Mouse (Mus musculus): ENCODE results near the gene Diaph2. TPM values are rescaled to one million over a fixed set of nuclear protein-coding genes. Genes with fewer than 3 reads are reported as not detected.

Diaph2 gene
- polyA plus RNA-seq, 1 experiment from 2014 or later, result 1.5 TPM

DNA sequence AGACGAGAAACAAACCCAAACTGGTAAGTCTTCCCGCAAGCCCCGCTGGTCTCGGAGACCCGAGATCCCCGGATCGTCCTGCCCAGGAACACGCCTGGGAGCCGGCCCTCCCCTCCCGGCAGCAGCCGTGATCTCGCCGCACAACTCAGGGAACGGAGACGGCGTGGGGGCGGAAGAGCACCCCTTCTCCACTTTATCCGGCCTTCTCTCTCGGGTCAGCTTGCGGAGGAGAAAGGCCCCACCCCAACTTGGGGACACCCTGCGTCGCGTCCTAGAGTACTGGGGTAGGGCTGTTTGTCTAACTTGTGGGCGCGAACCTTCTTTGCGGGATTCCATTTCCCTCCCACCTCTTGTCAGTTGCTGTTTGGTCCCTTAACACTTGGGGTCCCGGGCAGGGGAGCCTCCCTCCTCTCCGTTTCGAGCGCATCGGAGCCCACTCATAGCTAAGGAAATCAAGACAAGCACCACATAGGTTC is 590 bp downstream of the Diaph2 start:
- H3K4me1 ChIP-seq (ENCODE audit: control insufficient read depth, low read depth, low read length), result no peaks in the 10 kb centered on the region
- H3K9me3 ChIP-seq (replicated peaks; ENCODE audit: control insufficient read depth, low read length), result no peaks in the 10 kb centered on the region
- no peak overlapping the region for H3K27ac ChIP-seq (ENCODE audit: low read length)
- peak overlapping the region; percentile 46 for H3K4me2 ChIP-seq (ENCODE audit: low read depth, low read length)
- H3K36me3 ChIP-seq (ENCODE audit: control insufficient read depth, insufficient read depth), result no peaks in the 10 kb centered on the region
- peak overlapping the region; percentile 45 for H3K9ac ChIP-seq (ENCODE audit: low read depth, low read length)
- no peaks in the 10 kb centered on the region for H3K27me3 ChIP-seq (ENCODE audit: control insufficient read depth, insufficient read depth, low read depth, low read length)
- H3K4me3 ChIP-seq (ENCODE audit: low read depth, low read length), result peak overlapping the region; percentile 59
- ATAC-seq (ENCODE audit: low read depth), result peak; percentile 12; the same call in 1 of the 2 replicates
- 19% methylated on average over 31 of the region's 31 CpGs for WGBS (ENCODE audit: insufficient replicate concordance)

DNA sequence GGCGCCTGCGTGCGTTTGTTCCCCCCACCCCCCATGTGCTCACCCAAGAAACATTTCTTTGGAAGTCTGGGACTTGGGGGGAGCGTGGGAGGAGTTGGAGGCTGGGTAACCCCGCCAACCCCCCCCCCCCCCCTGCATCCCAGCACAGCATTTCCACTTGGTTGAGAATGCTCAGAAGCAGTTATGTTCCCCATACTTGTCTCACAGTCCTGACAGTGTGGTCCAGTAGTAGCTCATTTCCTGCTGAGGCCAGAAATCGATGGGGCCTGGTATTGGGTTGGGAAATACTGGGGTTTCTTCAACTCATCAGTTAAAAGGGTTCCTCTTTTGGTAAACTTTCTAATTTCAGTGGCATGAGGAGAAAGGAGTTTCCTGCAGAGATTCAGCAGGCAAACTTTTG is 1.1 kb downstream of the Diaph2 start:
- Histone ChIP-seq H3K36me3 (ENCODE audit: control insufficient read depth, insufficient read depth) (no peaks in the 10 kb centered on the region), H3K27ac (ENCODE audit: low read length) (no peak overlapping the region), H3K4me3 (ENCODE audit: low read depth, low read length) (peak overlapping the region; percentile 59), H3K27me3 (ENCODE audit: control insufficient read depth, insufficient read depth, low read depth, low read length) (no peaks in the 10 kb centered on the region), H3K9me3 (replicated peaks; ENCODE audit: control insufficient read depth, low read length) (no peaks in the 10 kb centered on the region), H3K9ac (ENCODE audit: low read depth, low read length) (peak overlapping the region; percentile 9; the same call in 1 of the 2 replicates), H3K4me2 (ENCODE audit: low read depth, low read length) (peak overlapping the region; percentile 46), H3K4me1 (ENCODE audit: control insufficient read depth, low read depth, low read length) (no peaks in the 10 kb centered on the region)
- WGBS (ENCODE audit: insufficient replicate concordance), result 14% methylated on average over 6 of the region's 6 CpGs
- ATAC-seq (ENCODE audit: low read depth), result peak; percentile 16; the same call in 1 of the 2 replicates

DNA sequence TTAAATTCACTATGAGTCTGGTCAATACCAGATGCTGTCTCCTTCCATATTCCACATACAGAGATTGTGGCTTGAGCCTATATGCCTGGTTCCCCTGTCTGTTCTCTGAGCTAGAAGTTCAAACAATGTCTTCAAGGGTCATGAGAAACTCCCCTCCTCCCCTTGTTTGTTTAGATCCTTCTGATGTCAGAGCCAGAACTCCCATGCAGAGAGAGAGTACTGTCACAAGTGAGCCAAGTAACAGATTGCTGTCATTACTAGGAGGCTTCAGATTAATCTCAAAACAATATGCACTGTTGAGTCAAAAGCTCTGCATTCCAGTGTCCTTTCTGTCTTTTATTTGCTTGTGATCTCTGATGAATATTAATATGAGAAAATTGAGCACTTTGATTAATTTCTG is 7.1 kb downstream of the Diaph2 start:
- no peak overlapping the region for H3K4me2 ChIP-seq (ENCODE audit: low read depth, low read length)
- no peak overlapping the region for H3K9ac ChIP-seq (ENCODE audit: low read depth, low read length)
- H3K9me3 ChIP-seq (replicated peaks; ENCODE audit: control insufficient read depth, low read length), result no peaks in the 10 kb centered on the region
- H3K4me1 ChIP-seq (ENCODE audit: control insufficient read depth, low read depth, low read length), result no peaks in the 10 kb centered on the region
- H3K4me3 ChIP-seq (ENCODE audit: low read depth, low read length), result no peak overlapping the region
- no peaks in the 10 kb centered on the region for H3K27me3 ChIP-seq (ENCODE audit: control insufficient read depth, insufficient read depth, low read depth, low read length)
- H3K36me3 ChIP-seq (ENCODE audit: control insufficient read depth, insufficient read depth), result no peaks in the 10 kb centered on the region
- no peak overlapping the region for H3K27ac ChIP-seq (ENCODE audit: low read length)
- ATAC-seq (ENCODE audit: low read depth), result no peak

DNA sequence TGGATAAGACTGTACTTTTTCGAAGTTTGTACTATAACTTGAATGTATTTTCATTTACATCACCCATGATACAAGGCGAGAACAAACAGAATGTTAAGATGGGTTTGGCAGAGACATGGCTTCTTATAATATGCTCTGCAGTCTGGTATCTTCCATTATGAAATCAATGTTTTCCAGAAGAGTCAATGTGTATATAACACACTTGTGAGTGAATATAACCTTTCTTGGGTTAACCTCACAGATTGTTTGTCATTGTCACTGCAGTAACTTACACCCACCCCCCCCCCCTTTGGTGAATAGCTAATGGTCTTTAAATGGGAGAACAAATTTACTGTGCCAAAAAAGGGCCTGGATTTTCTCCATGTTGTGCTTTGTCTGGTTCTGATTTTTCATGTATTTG is 13.1 kb downstream of the Diaph2 start:
- H3K9me3 ChIP-seq (replicated peaks; ENCODE audit: control insufficient read depth, low read length), result no peaks in the 10 kb centered on the region
- no peaks in the 10 kb centered on the region for H3K4me1 ChIP-seq (ENCODE audit: control insufficient read depth, low read depth, low read length)
- H3K27ac ChIP-seq (ENCODE audit: low read length), result no peak overlapping the region
- ATAC-seq (ENCODE audit: low read depth), result no peak
- no peak overlapping the region for H3K4me2 ChIP-seq (ENCODE audit: low read depth, low read length)
- no peaks in the 10 kb centered on the region for H3K27me3 ChIP-seq (ENCODE audit: control insufficient read depth, insufficient read depth, low read depth, low read length)
- H3K4me3 ChIP-seq (ENCODE audit: low read depth, low read length), result no peak overlapping the region
- no peak overlapping the region for H3K9ac ChIP-seq (ENCODE audit: low read depth, low read length)
- no peaks in the 10 kb centered on the region for H3K36me3 ChIP-seq (ENCODE audit: control insufficient read depth, insufficient read depth)
- 45% methylated on average over 2 of the region's 2 CpGs for WGBS (ENCODE audit: insufficient replicate concordance)

DNA sequence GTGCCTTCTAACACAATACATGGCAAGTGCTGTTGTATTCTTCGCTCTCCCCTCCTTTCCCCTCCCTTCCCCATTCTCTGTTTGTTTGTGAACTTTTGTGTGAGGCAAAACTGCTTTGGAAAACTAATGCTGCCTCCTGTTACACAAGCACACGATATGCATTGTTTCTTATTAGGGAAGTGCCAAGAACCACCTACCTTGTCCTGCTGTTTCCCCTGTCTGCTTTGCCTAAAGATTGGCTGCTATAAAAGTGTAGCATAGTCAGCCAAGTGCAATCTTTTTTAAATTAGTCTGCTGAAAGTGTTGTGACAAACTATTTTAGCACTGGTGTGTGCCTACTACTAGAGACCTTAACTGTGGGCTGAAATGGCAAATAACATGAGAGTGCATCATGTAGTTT is 15.8 kb downstream of the Diaph2 start:
- no peak overlapping the region for H3K4me3 ChIP-seq (ENCODE audit: low read depth, low read length)
- no peaks in the 10 kb centered on the region for H3K4me1 ChIP-seq (ENCODE audit: control insufficient read depth, low read depth, low read length)
- 48% methylated on average over 2 of the region's 2 CpGs for WGBS (ENCODE audit: insufficient replicate concordance)
- no peaks in the 10 kb centered on the region for H3K9me3 ChIP-seq (replicated peaks; ENCODE audit: control insufficient read depth, low read length)
- no peak overlapping the region for H3K9ac ChIP-seq (ENCODE audit: low read depth, low read length)
- ATAC-seq (ENCODE audit: low read depth), result no peak
- no peak overlapping the region for H3K27ac ChIP-seq (ENCODE audit: low read length)
- no peaks in the 10 kb centered on the region for H3K36me3 ChIP-seq (ENCODE audit: control insufficient read depth, insufficient read depth)
- no peak overlapping the region for H3K4me2 ChIP-seq (ENCODE audit: low read depth, low read length)
- no peaks in the 10 kb centered on the region for H3K27me3 ChIP-seq (ENCODE audit: control insufficient read depth, insufficient read depth, low read depth, low read length)

DNA sequence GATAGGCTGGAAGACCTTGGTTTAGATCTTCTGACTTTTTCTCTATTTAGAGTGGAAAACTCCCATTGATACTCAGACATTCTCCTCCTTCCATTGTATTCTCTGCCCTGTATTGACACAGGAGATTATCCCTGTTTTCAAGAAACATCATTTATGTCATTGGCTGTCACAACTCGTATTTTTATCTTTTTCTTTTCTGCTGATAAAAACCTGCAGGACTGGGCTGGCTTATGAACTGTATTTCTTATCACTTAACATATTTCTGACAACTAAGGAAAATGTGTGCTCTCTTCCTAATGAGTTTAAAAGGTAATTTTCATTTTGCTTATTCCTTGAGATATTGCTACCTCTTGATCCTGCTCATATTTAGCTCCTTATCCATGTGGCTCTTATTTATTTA is 17.3 kb downstream of the Diaph2 start:
- Histone ChIP-seq H3K27ac (ENCODE audit: low read length) (no peak overlapping the region), H3K4me3 (ENCODE audit: low read depth, low read length) (no peak overlapping the region), H3K4me2 (ENCODE audit: low read depth, low read length) (no peak overlapping the region), H3K27me3 (ENCODE audit: control insufficient read depth, insufficient read depth, low read depth, low read length) (no peaks in the 10 kb centered on the region), H3K9me3 (replicated peaks; ENCODE audit: control insufficient read depth, low read length) (no peaks in the 10 kb centered on the region), H3K9ac (ENCODE audit: low read depth, low read length) (no peak overlapping the region), H3K36me3 (ENCODE audit: control insufficient read depth, insufficient read depth) (no peaks in the 10 kb centered on the region), H3K4me1 (ENCODE audit: control insufficient read depth, low read depth, low read length) (no peaks in the 10 kb centered on the region)
- WGBS (ENCODE audit: insufficient replicate concordance), result 21% methylated on average over 1 of the region's 1 CpGs
- no peak for ATAC-seq (ENCODE audit: low read depth)

DNA sequence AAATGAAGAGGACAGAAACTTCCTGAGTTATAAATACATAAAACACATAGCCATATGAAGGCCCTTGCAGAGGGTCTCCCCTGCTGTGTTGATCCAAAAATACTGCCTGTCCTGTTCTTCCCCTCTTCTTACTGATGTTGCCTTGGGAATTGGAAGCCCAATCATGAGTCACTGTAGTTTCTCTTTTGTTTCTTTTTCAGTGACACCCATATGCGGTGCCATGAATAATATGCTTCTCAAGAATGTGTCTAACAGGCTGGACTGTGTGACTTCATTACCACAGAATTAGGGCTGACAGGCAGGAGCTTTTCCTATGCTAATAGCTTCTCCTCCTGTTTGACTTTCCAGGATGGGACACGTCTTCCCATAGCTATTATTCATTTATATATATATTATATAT is 21.1 kb downstream of the Diaph2 start:
- no peaks in the 10 kb centered on the region for H3K9me3 ChIP-seq (replicated peaks; ENCODE audit: control insufficient read depth, low read length)
- no peak overlapping the region for H3K27ac ChIP-seq (ENCODE audit: low read length)
- H3K36me3 ChIP-seq (ENCODE audit: control insufficient read depth, insufficient read depth), result no peaks in the 10 kb centered on the region
- no peak overlapping the region for H3K9ac ChIP-seq (ENCODE audit: low read depth, low read length)
- H3K4me3 ChIP-seq (ENCODE audit: low read depth, low read length), result no peak overlapping the region
- no peaks in the 10 kb centered on the region for H3K4me1 ChIP-seq (ENCODE audit: control insufficient read depth, low read depth, low read length)
- no peak overlapping the region for H3K4me2 ChIP-seq (ENCODE audit: low read depth, low read length)
- no peaks in the 10 kb centered on the region for H3K27me3 ChIP-seq (ENCODE audit: control insufficient read depth, insufficient read depth, low read depth, low read length)
- no peak for ATAC-seq (ENCODE audit: low read depth)
- WGBS (ENCODE audit: insufficient replicate concordance), result 40% methylated on average over 2 of the region's 2 CpGs

DNA sequence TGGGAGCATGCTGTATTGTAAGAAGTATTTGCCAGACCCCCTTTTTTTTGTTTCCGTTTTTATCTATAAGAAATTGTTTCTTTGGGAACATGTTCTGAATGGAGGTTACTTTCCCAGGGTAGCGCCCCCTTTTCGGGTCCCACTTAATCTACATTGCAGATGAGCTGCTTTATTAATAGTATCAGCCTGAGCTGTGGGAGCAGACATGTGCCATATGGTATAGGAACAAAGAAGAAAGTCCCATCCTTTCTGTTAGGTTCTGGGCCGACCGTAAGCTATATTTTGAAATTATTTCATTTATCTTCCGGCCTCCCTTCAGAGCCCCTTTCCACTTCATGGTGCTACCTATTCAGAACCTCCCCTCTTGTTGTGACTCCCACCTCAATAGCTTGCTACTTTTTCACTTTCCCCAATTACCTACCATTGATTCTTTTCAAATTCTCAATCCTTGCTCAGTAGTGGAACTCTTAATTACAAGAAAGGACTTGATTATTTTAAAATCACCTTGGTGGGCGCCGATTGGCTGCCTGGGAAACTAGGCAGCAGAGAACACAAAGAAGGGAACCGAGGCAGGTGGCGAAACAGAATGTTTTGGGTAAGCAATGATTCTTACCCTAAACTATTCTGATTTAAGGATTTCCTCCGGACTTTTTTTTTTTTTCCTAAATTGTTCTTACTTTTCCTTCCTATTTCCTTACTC is 24.2 kb downstream of the Diaph2 start:
- 65% methylated on average over 11 of the region's 11 CpGs for WGBS (ENCODE audit: insufficient replicate concordance)
- no peak overlapping the region for H3K4me3 ChIP-seq (ENCODE audit: low read depth, low read length)
- H3K9ac ChIP-seq (ENCODE audit: low read depth, low read length), result no peak overlapping the region

DNA sequence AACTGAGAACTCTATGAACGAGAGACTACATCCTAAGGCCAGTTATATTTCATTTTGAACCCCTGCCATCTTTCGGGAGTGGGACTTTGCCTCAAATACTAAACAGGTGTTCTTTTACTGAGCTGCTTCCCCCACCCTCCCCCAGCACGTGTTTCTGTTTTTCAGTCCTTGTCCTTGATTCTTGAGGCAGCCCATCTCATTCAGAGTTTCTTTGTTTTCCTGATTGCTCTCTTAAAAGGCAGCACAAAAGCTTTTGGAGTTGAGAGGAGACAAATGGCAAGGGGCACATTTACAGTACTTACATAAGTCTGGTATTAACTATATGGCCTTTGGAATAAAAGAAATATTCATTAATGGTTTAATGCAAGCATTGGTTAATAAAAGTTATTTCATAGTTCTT is 24.9 kb downstream of the Diaph2 start:
- no peak for ATAC-seq (ENCODE audit: low read depth)
- Histone ChIP-seq H3K36me3 (ENCODE audit: control insufficient read depth, insufficient read depth) (no peaks in the 10 kb centered on the region), H3K9me3 (replicated peaks; ENCODE audit: control insufficient read depth, low read length) (no peaks in the 10 kb centered on the region), H3K4me1 (ENCODE audit: control insufficient read depth, low read depth, low read length) (no peaks in the 10 kb centered on the region), H3K27ac (ENCODE audit: low read length) (no peak overlapping the region), H3K4me3 (ENCODE audit: low read depth, low read length) (no peak overlapping the region), H3K27me3 (ENCODE audit: control insufficient read depth, insufficient read depth, low read depth, low read length) (no peaks in the 10 kb centered on the region), H3K9ac (ENCODE audit: low read depth, low read length) (no peak overlapping the region), H3K4me2 (ENCODE audit: low read depth, low read length) (no peak overlapping the region)
- WGBS (ENCODE audit: insufficient replicate concordance), result 46% methylated on average over 3 of the region's 3 CpGs

More for the DNA sequence above, 24.2 kb downstream of the Diaph2 start:
- no peak for ATAC-seq (ENCODE audit: low read depth)
- no peaks in the 10 kb centered on the region for H3K4me1 ChIP-seq (ENCODE audit: control insufficient read depth, low read depth, low read length)
- H3K36me3 ChIP-seq (ENCODE audit: control insufficient read depth, insufficient read depth), result no peaks in the 10 kb centered on the region
- H3K27ac ChIP-seq (ENCODE audit: low read length), result no peak overlapping the region
- no peaks in the 10 kb centered on the region for H3K27me3 ChIP-seq (ENCODE audit: control insufficient read depth, insufficient read depth, low read depth, low read length)
- H3K9me3 ChIP-seq (replicated peaks; ENCODE audit: control insufficient read depth, low read length), result no peaks in the 10 kb centered on the region
- no peak overlapping the region for H3K4me2 ChIP-seq (ENCODE audit: low read depth, low read length)
